Mouse (Mus musculus) hindbrain, postnatal 0 days (tissue): ENCODE results near the gene Itga9. TPM values are rescaled to one million over a fixed set of nuclear protein-coding genes. Genes with fewer than 3 reads are reported as not detected.

Experiments used
- ATAC-seq: fragments of 200-750 bp; cut with Nextera tagmentation; 2 replicates; pipeline ENCODE4 v1.8.0; 2017; ENCODE audit warnings: mild to moderate bottlenecking, moderate TSS enrichment, moderate library complexity
- DNase-seq: peaks from one replicate; pipeline ENCODE4 v3.0.0-alpha.2; 2015; ENCODE audit warnings: low spot score
- H3K27ac ChIP-seq: fragments of 300-500 bp; sonication (generic); 2 replicates; pipeline ENCODE4 v1.5.1; 2014; ENCODE audit warnings: mild to moderate bottlenecking
- H3K27me3 ChIP-seq: fragments of 300-500 bp; sonication (generic); 2 replicates; pipeline ENCODE4 v1.6.1; 2014; ENCODE audit warnings: low read length, mixed read lengths; ENCODE audit not compliant: insufficient read depth
- H3K36me3 ChIP-seq: fragments of 300-500 bp; sonication (generic); 2 replicates; pipeline ENCODE4 v1.6.1; 2014; ENCODE audit warnings: low read length, mixed read lengths; ENCODE audit not compliant: insufficient read depth
- H3K4me1 ChIP-seq: fragments of 300-500 bp; sonication (generic); 2 replicates; pipeline ENCODE4 v1.6.1; 2014; ENCODE audit warnings: antibody characterized with exemption, low read length, mixed read lengths; ENCODE audit not compliant: insufficient read depth
- H3K4me2 ChIP-seq: fragments of 300-500 bp; sonication (generic); 2 replicates; pipeline ENCODE4 v1.6.1; 2014; ENCODE audit warnings: low read depth, mild to moderate bottlenecking, low read length, moderate library complexity, mixed read lengths
- H3K4me3 ChIP-seq: fragments of 300-500 bp; sonication (generic); 2 replicates; pipeline ENCODE4 v1.5.1; 2014; ENCODE audit warnings: low read length
- H3K9ac ChIP-seq: fragments of 300-500 bp; sonication (generic); replicated peaks from 2 replicates; pipeline ENCODE4 v1.6.1; 2014; ENCODE audit warnings: mild to moderate bottlenecking, low read length, moderate library complexity, mixed read lengths
- H3K9me3 ChIP-seq: fragments of 300-500 bp; sonication (generic); 2 replicates; pipeline ENCODE4 v1.6.1; 2016; ENCODE audit warnings: low read length, mixed read lengths
- CTCF ChIP-seq: IDR thresholded peaks from 2 replicates; pipeline ENCODE4 v1.5.1; 2016; ENCODE audit warnings: antibody characterized with exemption, control low read depth, low read depth
- WGBS: fragments of 180-500 bp; shearing (Covaris S2); extraction: QIAGEN DNeasy Blood & Tissue Kit; methylation state at CpG from one replicate; pipeline ENCODE4 v1.1.7; 2014; 5-methylcytosine and 5-hydroxymethylcytosine counted together
- polyA plus RNA-seq: library from polyadenylated mRNA; unstranded; fragments of >200 nt; fragmentation: Nextera tagmentation; extraction: Ambion mirVana; gene quantifications from 2 replicates; pipeline ENCODE4 v1.2.1, GENCODE M21; 2015
- total RNA-seq: library from RNA; depleted of rRNA; stranded (reverse); fragments of >200 nt; gene quantifications from 2 replicates; pipeline ENCODE4 v1.2.3, GENCODE M21; 2014

The Itga9 gene
- total and polyA plus RNA-seq, 2 experiments from 2014 or later, result 1.5 to 4.4 TPM

DNA sequence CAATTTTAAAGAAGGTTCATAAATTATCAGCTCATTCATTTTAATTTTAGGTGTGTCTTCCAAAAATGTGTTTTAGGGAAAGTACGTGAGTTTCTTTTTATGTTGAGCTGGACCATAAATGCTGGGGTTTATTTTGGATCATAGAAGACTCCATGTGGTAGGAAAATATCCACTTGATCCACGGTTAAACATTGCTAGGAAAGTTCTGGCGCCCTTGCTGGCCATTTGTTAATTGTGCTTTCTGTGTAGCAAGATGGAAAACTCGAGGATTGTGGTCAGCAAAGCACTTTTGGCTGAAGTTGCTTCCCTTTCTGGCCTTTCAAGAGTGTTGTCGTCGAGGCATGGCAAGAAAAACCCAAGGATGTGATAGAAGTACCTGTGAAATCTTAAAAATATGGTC is 179.3 kb downstream of the Itga9 start:
- H3K27me3 ChIP-seq, result no peaks in the 10 kb centered on the region
- H3K9ac ChIP-seq, result no peak overlapping the region
- DNase-seq, result no peak
- 77% methylated on average over 6 of the region's 6 CpGs for WGBS
- H3K27ac ChIP-seq, result no peak overlapping the region
- no peak for ATAC-seq
- no peak overlapping the region for H3K4me3 ChIP-seq
- H3K4me1 ChIP-seq, result peaks cover 2% of the 10 kb centered on the region; the same call in 1 of the 2 replicates
- no peak for TF ChIP-seq CTCF
- no peaks in the 10 kb centered on the region for H3K9me3 ChIP-seq
- H3K4me2 ChIP-seq, result no peak overlapping the region
- no peaks in the 10 kb centered on the region for H3K36me3 ChIP-seq

DNA sequence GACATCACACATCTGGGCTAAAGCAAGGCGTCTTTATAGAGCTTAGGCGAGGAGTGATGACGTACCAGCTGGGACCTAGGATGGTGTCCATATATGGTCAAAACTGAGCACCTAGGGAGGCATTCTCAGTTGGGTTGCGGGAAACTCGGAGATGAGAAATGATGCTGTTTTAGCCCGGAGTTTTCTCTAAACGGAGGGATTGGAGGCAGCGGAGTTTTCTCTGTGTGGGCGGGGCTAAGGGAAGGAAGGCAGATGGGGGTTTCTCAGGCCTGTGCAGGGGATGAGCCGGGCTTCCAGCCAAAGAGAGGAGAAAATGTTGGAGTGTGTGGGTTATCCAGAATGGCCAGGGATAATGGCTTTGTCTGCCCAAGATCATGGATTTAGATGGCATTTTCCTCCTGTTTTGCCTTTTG is 182.4 kb downstream of the Itga9 start:
- Histone ChIP-seq H3K9ac (no peak overlapping the region), H3K4me2 (no peak overlapping the region), H3K4me1 (peaks cover 6% of the 10 kb centered on the region; the same call in 1 of the 2 replicates), H3K4me3 (no peak overlapping the region), H3K36me3 (no peaks in the 10 kb centered on the region), H3K27me3 (no peaks in the 10 kb centered on the region), H3K9me3 (no peaks in the 10 kb centered on the region), H3K27ac (no peak overlapping the region)
- DNase-seq, result peak; percentile 56
- peak; percentile 71; the same call in 1 of the 2 replicates for ATAC-seq
- WGBS, result 52% methylated on average over 10 of the region's 10 CpGs
- TF ChIP-seq CTCF, result no peak

DNA sequence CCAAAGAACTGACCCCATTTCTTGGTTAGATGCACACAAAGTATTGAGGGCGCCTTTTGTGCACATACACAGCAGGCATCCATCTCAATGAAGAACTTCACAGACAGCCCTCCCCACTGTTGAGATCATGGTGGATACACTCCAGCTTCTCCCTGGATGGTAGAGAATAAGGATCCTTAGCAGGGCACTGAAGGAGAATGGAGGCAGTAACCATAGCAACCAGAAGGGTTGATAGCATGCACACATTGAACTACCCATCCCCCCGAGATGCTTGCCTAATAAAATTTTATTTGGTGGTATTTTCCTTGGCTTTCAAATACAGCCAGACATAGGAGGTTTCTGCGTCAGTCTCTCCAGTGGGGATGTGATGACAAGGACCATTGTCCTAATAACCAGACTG is 184.7 kb downstream of the Itga9 start:
- H3K9me3 ChIP-seq, result no peaks in the 10 kb centered on the region
- no peak overlapping the region for H3K4me3 ChIP-seq
- ATAC-seq (peak; percentile 64; the same call in 1 of the 2 replicates), DNase-seq (peak; percentile 63)
- H3K27ac ChIP-seq, result 0 out of 2 replicates have a peak overlapping the region, but pooled peaks have one; percentile 1
- no peak overlapping the region for H3K4me2 ChIP-seq
- H3K4me1 ChIP-seq, result peaks cover 6% of the 10 kb centered on the region; the same call in 1 of the 2 replicates
- no peaks in the 10 kb centered on the region for H3K27me3 ChIP-seq
- no peak for TF ChIP-seq CTCF
- no peaks in the 10 kb centered on the region for H3K36me3 ChIP-seq
- 42% methylated on average over 3 of the region's 3 CpGs for WGBS
- H3K9ac ChIP-seq, result no peak overlapping the region

DNA sequence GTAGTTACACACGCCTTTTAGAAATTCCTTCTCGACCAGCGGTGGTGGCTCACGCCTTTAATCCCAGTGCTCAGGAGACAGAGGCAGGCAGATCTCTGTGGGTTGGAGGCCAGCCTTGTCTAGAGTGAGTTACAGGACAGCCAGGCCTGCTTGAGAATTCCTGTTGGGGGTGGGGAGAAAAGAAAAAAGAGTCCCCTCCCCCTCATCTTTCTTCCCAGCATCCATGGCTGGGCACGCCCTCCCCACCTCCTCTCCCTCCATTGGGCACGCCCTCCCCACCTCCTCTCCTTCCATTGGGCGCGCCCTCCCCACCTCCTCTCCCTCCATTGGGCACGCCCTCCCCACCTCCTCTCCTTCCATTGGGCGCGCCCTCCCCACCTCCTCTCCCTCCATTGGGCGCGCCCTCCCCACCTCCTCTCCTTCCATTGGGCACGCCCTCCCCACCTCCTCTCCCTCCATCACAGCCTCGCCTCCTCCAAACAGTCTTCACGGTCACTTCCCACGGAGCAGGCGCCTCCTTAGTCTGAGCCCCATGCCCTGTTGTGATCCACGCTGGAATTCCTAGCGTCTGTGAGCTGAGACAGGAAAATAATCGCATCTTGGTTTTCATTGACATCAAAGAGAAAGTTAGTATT is 186.8 kb downstream of the Itga9 start:
- ATAC-seq, result no peak
- DNase-seq, result no peak
- no peak overlapping the region for H3K9ac ChIP-seq

DNA sequence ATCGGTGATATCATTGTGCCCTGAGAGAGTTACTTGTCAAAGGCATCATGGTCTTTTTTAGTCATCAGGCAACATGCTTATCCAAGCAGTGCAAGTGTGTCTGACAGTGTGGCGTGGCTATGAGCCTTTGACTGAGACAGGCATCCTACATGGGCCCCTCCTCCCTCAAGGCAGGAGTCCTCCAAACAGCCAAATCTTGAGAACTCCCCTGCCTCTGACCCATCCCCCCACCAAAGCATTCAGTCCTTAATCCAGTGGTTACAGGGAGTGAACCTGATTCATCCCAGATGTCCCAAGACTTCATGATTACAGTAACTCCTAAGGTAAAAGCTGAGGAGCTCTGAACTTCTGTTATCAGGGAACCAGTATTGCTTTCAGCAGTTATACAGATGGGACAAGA is 188.2 kb downstream of the Itga9 start:
- Histone ChIP-seq H3K4me1 (0 out of 2 replicates have a peak, but pooled peaks cover 4% of the 10 kb centered on the region), H3K36me3 (no peaks in the 10 kb centered on the region), H3K27ac (no peak overlapping the region), H3K4me2 (no peak overlapping the region), H3K27me3 (no peaks in the 10 kb centered on the region), H3K4me3 (no peak overlapping the region), H3K9me3 (no peaks in the 10 kb centered on the region), H3K9ac (no peak overlapping the region)
- ATAC-seq, result no peak
- no peak for TF ChIP-seq CTCF
- no peak for DNase-seq
- WGBS, result 53% methylated on average over 2 of the region's 2 CpGs

More for the DNA sequence above, 186.8 kb downstream of the Itga9 start:
- Histone ChIP-seq H3K4me3 (no peak overlapping the region), H3K4me2 (no peak overlapping the region), H3K27ac (no peak overlapping the region), H3K9me3 (no peaks in the 10 kb centered on the region), H3K4me1 (peaks cover 6% of the 10 kb centered on the region; the same call in 1 of the 2 replicates), H3K27me3 (no peaks in the 10 kb centered on the region), H3K36me3 (no peaks in the 10 kb centered on the region)
- WGBS, result 84% methylated on average over 15 of the region's 21 CpGs
- no peak for TF ChIP-seq CTCF

DNA sequence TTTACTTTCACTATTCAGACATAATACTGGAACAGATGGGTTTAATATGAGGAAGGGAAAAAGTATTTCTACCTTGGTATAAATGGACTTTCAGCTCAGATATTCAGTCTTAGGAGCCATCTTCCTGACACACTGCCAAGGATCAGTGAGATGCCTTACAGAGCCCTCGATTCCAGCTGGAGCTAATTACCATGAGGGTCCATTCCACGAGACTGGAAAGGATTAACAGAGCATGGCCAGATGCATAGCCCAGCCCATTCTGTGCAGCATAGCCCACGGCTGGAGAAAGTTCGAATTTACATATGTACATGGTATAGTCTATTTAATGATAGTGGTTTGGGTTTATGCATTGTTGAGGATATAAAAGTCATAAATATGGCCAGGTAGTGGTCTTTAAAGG is 188.8 kb downstream of the Itga9 start:
- H3K27me3 ChIP-seq, result no peaks in the 10 kb centered on the region
- H3K9me3 ChIP-seq, result no peaks in the 10 kb centered on the region
- no peak overlapping the region for H3K4me2 ChIP-seq
- no peak overlapping the region for H3K4me3 ChIP-seq
- no peak overlapping the region for H3K9ac ChIP-seq
- no peak for ATAC-seq
- H3K27ac ChIP-seq, result no peak overlapping the region
- 0 out of 2 replicates have a peak, but pooled peaks cover 4% of the 10 kb centered on the region for H3K4me1 ChIP-seq
- no peak for TF ChIP-seq CTCF
- H3K36me3 ChIP-seq, result no peaks in the 10 kb centered on the region
- peak; percentile 40 for DNase-seq
- WGBS, result 32% methylated on average over 4 of the region's 4 CpGs

DNA sequence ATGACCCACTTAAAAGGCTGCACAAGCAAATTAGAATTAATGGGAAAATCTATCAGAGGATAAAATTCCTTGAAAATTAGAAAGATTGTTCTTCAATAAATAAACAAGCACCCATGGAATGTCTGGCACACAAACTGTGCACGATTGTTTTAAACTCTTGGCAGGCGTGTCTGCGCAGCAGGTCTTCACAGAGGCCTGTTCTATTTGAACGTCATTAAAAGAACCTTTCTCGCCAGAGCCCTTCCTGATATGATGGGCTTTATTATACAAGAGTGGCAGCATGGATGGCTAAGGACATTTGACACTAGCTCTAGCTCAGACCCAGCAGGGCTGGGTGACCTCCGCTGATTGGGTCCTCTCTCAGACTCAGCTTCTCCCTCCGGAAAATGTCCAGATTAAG is 192.6 kb downstream of the Itga9 start:
- ATAC-seq (no peak), DNase-seq (no peak)
- Histone ChIP-seq H3K9me3 (no peaks in the 10 kb centered on the region), H3K4me2 (no peak overlapping the region), H3K27me3 (no peaks in the 10 kb centered on the region), H3K36me3 (no peaks in the 10 kb centered on the region), H3K4me1 (no peaks in the 10 kb centered on the region), H3K4me3 (no peak overlapping the region), H3K27ac (no peak overlapping the region), H3K9ac (no peak overlapping the region)
- 48% methylated on average over 7 of the region's 7 CpGs for WGBS
- no peak for TF ChIP-seq CTCF
